Mouse (Mus musculus) left cerebral cortex, adult 2 months (tissue): ENCODE results near the gene Mrpl45. TPM values are rescaled to one million over a fixed set of nuclear protein-coding genes. Genes with fewer than 3 reads are reported as not detected.
"Not testable (repeated sequence)": the region's sequence is repeated elsewhere in the genome, so short reads cannot be mapped to it uniquely, and the experiment has no call there.

ENCODE experiments used
- DNase-seq, 2 experiments: peaks; one replicate each; pipeline ENCODE4 v3.0.0; 2021 to 2022; ENCODE audit warnings: low spot score in 2 of 2, mixed read lengths in 1 of 2; ENCODE audit errors: extremely low spot score in 1 of 2
- H3K27ac ChIP-seq: fragments of 200-600 bp; 2 replicates; pipeline ENCODE4 v1.8.1; 2022
- H3K4me3 ChIP-seq: fragments of 200-600 bp; 2 replicates; pipeline ENCODE4 v1.8.1; 2022
- CTCF ChIP-seq: fragments of 200-600 bp; IDR thresholded peaks from 2 replicates; pipeline ENCODE4 v1.8.1; 2022; ENCODE audit warnings: antibody characterized with exemption, mild to moderate bottlenecking, moderate library complexity
- intact Hi-C: fragments of 180-260 bp; cut with DNase I; formaldehyde crosslinking; loops from one replicate; pipeline ENCODE4 v1.15.1; 2025
- total RNA-seq, 2 experiments: library from RNA; stranded (reverse); gene quantifications; 2 replicates each; pipeline ENCODE4 v1.2.3; 2021

Gene Mrpl45
- total RNA-seq, 2 experiments from 2014 or later: 26.4 to 28.2 TPM

GRCm38 (mm10) chr11:97354646-97355045 lies 39.1 kb downstream of the Mrpl45 start:
- no peak for TF ChIP-seq CTCF
- H3K4me3 ChIP-seq: no peak overlapping the region
- H3K27ac ChIP-seq: no peak overlapping the region
- DNase-seq: no peak
- intact Hi-C loops: no loop called here

- no peak overlapping the region for H3K4me3 ChIP-seq
- no peak for TF ChIP-seq CTCF
- H3K27ac ChIP-seq: no peak overlapping the region
- intact Hi-C loops: no loop called here
- DNase-seq: no peak
These were observed 39.7 kb downstream of the Mrpl45 start for GRCm38 (mm10) chr11:97355247-97355646.

GRCm38 (mm10) chr11:97357663-97358062 lies 42.1 kb downstream of the Mrpl45 start:
- not testable (repeated sequence) for H3K4me3 ChIP-seq, H3K27ac ChIP-seq
- TF ChIP-seq CTCF: peak; percentile 70
- peak; percentile 69 to 74 for DNase-seq
- intact Hi-C loops: loop anchor here (1.0 kb wide), 1 partner anchor 43 kb away; no protein-coding TSS in a partner anchor

GRCm38 (mm10) chr11:97361948-97362648 lies 46.6 kb downstream of the Mrpl45 start, which contains the start of gene Socs7:
Socs7 (plus strand) TSS chr11:97362551.
- intact Hi-C loops: loop anchor here (2.0 to 10.0 kb wide), 3 partner anchors 39 to 263 kb away; partner anchors contain the start of gene Epop
- DNase-seq: peak; percentile 94
- TF ChIP-seq CTCF: no peak
- Histone ChIP-seq H3K4me3 (peak within 1 kb of the TSS; percentile 97), H3K27ac (peak within 1 kb of the TSS; percentile 94)

GRCm38 (mm10) chr11:97362649-97362942 lies 47.1 kb downstream of the Mrpl45 start:
- intact Hi-C loops: loop anchor here (2.0 to 10.0 kb wide), 2 partner anchors 38 to 262 kb away; partner anchors contain the start of gene Epop
- peak overlapping the region; percentile 97 for H3K4me3 ChIP-seq
- H3K27ac ChIP-seq: peak overlapping the region; percentile 94
- DNase-seq: peak; percentile 28 to 32
- no peak for TF ChIP-seq CTCF

- intact Hi-C loops: loop anchor here (2.0 to 10.0 kb wide), 2 partner anchors 38 to 262 kb away; partner anchors contain the start of gene Epop
- TF ChIP-seq CTCF: no peak
- H3K4me3 ChIP-seq: peak overlapping the region; percentile 97
- DNase-seq: peak; percentile 28 to 33
- H3K27ac ChIP-seq: peak overlapping the region; percentile 94
These were observed 47.6 kb downstream of the Mrpl45 start for GRCm38 (mm10) chr11:97362943-97363643.

- no peak for TF ChIP-seq CTCF
These were observed 48.1 kb downstream of the Mrpl45 start for GRCm38 (mm10) chr11:97363644-97363995.

GRCm38 (mm10) chr11:97365556-97365955 lies 50.0 kb downstream of the Mrpl45 start:
- intact Hi-C loops: loop anchor here (10.0 kb wide), 1 partner anchor 259 kb away; the partner anchor contains the start of gene Epop
- Histone ChIP-seq H3K27ac (peak overlapping the region; percentile 9; the same call in 1 of the 2 replicates), H3K4me3 (peak overlapping the region; percentile 40)
- no peak for TF ChIP-seq CTCF
- no peak for DNase-seq

More at GRCm38 (mm10) chr11:97363644-97363995, 48.1 kb downstream of the Mrpl45 start:
- no peak for DNase-seq
- peak overlapping the region; percentile 94; the same call in 1 of the 2 replicates for H3K27ac ChIP-seq
- peak overlapping the region; percentile 97 for H3K4me3 ChIP-seq
- intact Hi-C loops: loop anchor here (2.0 to 10.0 kb wide), 2 partner anchors 37 to 261 kb away; partner anchors contain the start of gene Epop

- H3K27ac ChIP-seq: no peak overlapping the region
- DNase-seq: no peak
- intact Hi-C loops: loop anchor here (10.0 kb wide), 1 partner anchor 256 kb away; the partner anchor contains the start of gene Epop
- no peak overlapping the region for H3K4me3 ChIP-seq
- TF ChIP-seq CTCF: no peak
These were observed 53.0 kb downstream of the Mrpl45 start for GRCm38 (mm10) chr11:97368501-97368900.

- no peak for TF ChIP-seq CTCF
- H3K27ac ChIP-seq: no peak overlapping the region; the same call in 1 of the 2 replicates
- H3K4me3 ChIP-seq: no peak overlapping the region
- intact Hi-C loops: no loop called here
- peak; percentile 33 to 72 for DNase-seq
These were observed 55.0 kb downstream of the Mrpl45 start for GRCm38 (mm10) chr11:97370329-97371091.

GRCm38 (mm10) chr11:97372159-97372864 lies 56.8 kb downstream of the Mrpl45 start:
- DNase-seq: no peak
- intact Hi-C loops: no loop called here
- H3K27ac ChIP-seq: no peak overlapping the region
- H3K4me3 ChIP-seq: no peak overlapping the region
- no peak for TF ChIP-seq CTCF
